Mouse (Mus musculus) bone marrow, adult 2 months (tissue): Measurements from ENCODE around the gene Itgb6.

ENCODE experiments used
- CTCF ChIP-seq: fragments of 200-500 bp; IDR thresholded peaks from 2 replicates; pipeline ENCODE4 v1.5.1; 2011; ENCODE audit warnings: low read length, control low read depth; ENCODE audit not compliant: control insufficient read depth, insufficient read depth
- POLR2A ChIP-seq: fragments of 200-500 bp; IDR thresholded peaks from 2 replicates; pipeline ENCODE4 v1.6.1; 2011; ENCODE audit warnings: low read depth, mild to moderate bottlenecking, control low read depth, low read length, borderline replicate concordance; ENCODE audit not compliant: control insufficient read depth

- no peak for TF ChIP-seq POLR2A
- no peak for TF ChIP-seq CTCF
Measured at GRCm38 (mm10) chr2:60663071-60663470, 59.4 kb downstream of the Itgb6 start.
